In genomic region chr10:3262784-3263183, GRCm38 (mm10) we compare ENCODE assay signal across 23 mouse cellular contexts. TPM values are rescaled to one million over a fixed set of nuclear protein-coding genes. Genes with fewer than 3 reads are reported as not detected.
"Had no signal": no experiment of that assay in that cellular context is flagged by ENCODE, and none has a peak within 500 bp of the region (broad histone marks: within the 10 kb centered on the region; RNA-seq: fewer than 3 reads in every experiment).

No protein-coding gene starts in this region.

- ATAC-seq: midbrain, embryonic 16.5 days had no signal

- DNase-seq: lung, adult 18-20 months; lung, embryonic 14.5 days; lung, postnatal 10 days; lung, postnatal 4 days; midbrain, embryonic 14.5 days; retina, postnatal 1 day; right cerebral cortex, adult 18-20 months; right cerebral cortex, postnatal 25 days; right cerebral cortex, postnatal 4 days; spleen, adult 18-20 months; thymus, adult 18-20 months; thymus, postnatal 14 days; thymus, postnatal 36 days had no signal

- H3K4me2 ChIP-seq: lung, embryonic 14.5 days; midbrain, embryonic 12.5 days; neural tube, embryonic 13.5 days; neural tube, embryonic 15.5 days had no signal

- H3K36me3 ChIP-seq: midbrain, embryonic 10.5 days; midbrain, embryonic 12.5 days; neural tube, embryonic 13.5 days; neural tube, embryonic 15.5 days had no signal

- H3K9ac ChIP-seq: lung, embryonic 14.5 days; midbrain, embryonic 12.5 days; neural tube, embryonic 13.5 days; neural tube, embryonic 15.5 days had no signal

- H3K27me3 ChIP-seq: midbrain, embryonic 12.5 days; neural tube, embryonic 13.5 days; neural tube, embryonic 15.5 days had no signal

- H3K27ac ChIP-seq: midbrain, embryonic 10.5 days; midbrain, embryonic 12.5 days; neural tube, embryonic 13.5 days; neural tube, embryonic 15.5 days had no signal

- H3K4me1 ChIP-seq: midbrain, embryonic 10.5 days; midbrain, embryonic 12.5 days; neural tube, embryonic 13.5 days; neural tube, embryonic 15.5 days had no signal

- H3K9me3 ChIP-seq: neural tube, embryonic 13.5 days; neural tube, embryonic 15.5 days had no signal

- H3K4me3 ChIP-seq: midbrain, embryonic 10.5 days; midbrain, embryonic 12.5 days; myocyte; neural tube, embryonic 13.5 days; neural tube, embryonic 15.5 days had no signal

RNA-seq across cellular contexts. Expression of gene H60c, which starts 4.8 kb away (rescaled TPM):
- total RNA-seq: megakaryocyte, adult 5-6 weeks; megakaryocyte-erythroid progenitor cell, adult 5-6 weeks had no signal
- polyA plus RNA-seq: lung, embryonic 14.5 days; midbrain, embryonic 10.5 days; midbrain, embryonic 14.5 days; midbrain, embryonic 16.5 days; myocyte; neural tube, embryonic 11.5 days; neural tube, embryonic 13.5 days; neural tube, embryonic 15.5 days; small intestine, adult 2 months had no signal
